Mouse (Mus musculus) hindbrain, embryonic 12.5 days (tissue): ENCODE results near the gene Gm27027. TPM values are rescaled to one million over a fixed set of nuclear protein-coding genes. Genes with fewer than 3 reads are reported as not detected.
A peak's percentile ranks its signal among the peaks of the same experiment; 100 is the strongest.

Experiments
- ATAC-seq: fragments of 200-750 bp; cut with Nextera tagmentation; 2 replicates; pipeline ENCODE4 v1.8.0; 2017; ENCODE audit warnings: moderate TSS enrichment; ENCODE audit not compliant: low FRiP score
- H3K27ac ChIP-seq: fragments of 300-500 bp; sonication (generic); 2 replicates; pipeline ENCODE4 v1.5.1; 2016; ENCODE audit warnings: mild to moderate bottlenecking
- H3K27me3 ChIP-seq: fragments of 300-500 bp; sonication (generic); 2 replicates; pipeline ENCODE4 v1.6.1; 2016; ENCODE audit warnings: mild to moderate bottlenecking
- H3K36me3 ChIP-seq: fragments of 300-500 bp; sonication (generic); 2 replicates; pipeline ENCODE4 v1.6.1; 2016; ENCODE audit warnings: mild to moderate bottlenecking
- H3K4me1 ChIP-seq: fragments of 300-500 bp; sonication (generic); 2 replicates; pipeline ENCODE4 v1.6.1; 2016
- H3K4me2 ChIP-seq: fragments of 300-500 bp; sonication (generic); replicated peaks from 2 replicates; pipeline ENCODE4 v1.6.1; 2016; ENCODE audit warnings: mild to moderate bottlenecking
- H3K4me3 ChIP-seq: fragments of 300-500 bp; sonication (generic); 2 replicates; pipeline ENCODE4 v1.5.1; 2016; ENCODE audit warnings: mild to moderate bottlenecking
- H3K9ac ChIP-seq: fragments of 300-500 bp; sonication (generic); 2 replicates; pipeline ENCODE4 v1.6.1; 2016; ENCODE audit warnings: mild to moderate bottlenecking, moderate library complexity
- H3K9me3 ChIP-seq: fragments of 300-500 bp; sonication (generic); replicated peaks from 2 replicates; pipeline ENCODE4 v1.6.1; 2016; ENCODE audit warnings: mild to moderate bottlenecking
- WGBS: fragments of 180-500 bp; shearing (Covaris S2); methylation state at CpG from one replicate; pipeline ENCODE4 v1.1.7; 2016; 5-methylcytosine and 5-hydroxymethylcytosine counted together
- polyA plus RNA-seq: library from polyadenylated mRNA; unstranded; fragments of >200 nt; fragmentation: Nextera tagmentation; extraction: Ambion mirVana; gene quantifications from 2 replicates; pipeline ENCODE4 v1.2.1, GENCODE M21; 2016

Gm27027 gene
- polyA plus RNA-seq, 1 experiment from 2014 or later = not detected

DNA sequence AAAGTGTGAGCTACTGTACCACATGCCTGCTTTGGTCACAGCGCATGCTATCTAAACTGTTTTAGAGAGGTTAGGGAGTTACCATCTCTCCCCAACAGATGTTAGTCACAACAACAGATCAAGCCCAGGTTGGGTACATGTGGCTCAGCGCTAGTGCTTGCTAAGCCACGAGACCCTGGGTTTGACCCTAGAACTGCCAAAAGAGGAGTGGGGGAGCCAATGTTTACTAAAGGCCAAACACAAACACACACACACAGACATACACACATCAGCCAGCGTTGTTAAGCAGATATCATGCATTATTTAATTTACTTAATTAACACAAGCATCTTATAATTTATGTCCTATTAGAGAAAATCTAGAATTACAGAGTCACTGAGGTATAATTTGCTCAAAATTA lies 5.8 kb upstream of the Gm27027 start:
- peaks cover 76% of the 10 kb centered on the region for H3K36me3 ChIP-seq
- no peak overlapping the region for H3K27ac ChIP-seq
- no peaks in the 10 kb centered on the region for H3K27me3 ChIP-seq
- no peak for ATAC-seq
- no peaks in the 10 kb centered on the region for H3K9me3 ChIP-seq
- H3K4me2 ChIP-seq = no peak overlapping the region
- H3K4me3 ChIP-seq = no peak overlapping the region
- 83% methylated on average over 4 of the region's 4 CpGs for WGBS
- no peaks in the 10 kb centered on the region for H3K4me1 ChIP-seq
- no peak overlapping the region for H3K9ac ChIP-seq

DNA sequence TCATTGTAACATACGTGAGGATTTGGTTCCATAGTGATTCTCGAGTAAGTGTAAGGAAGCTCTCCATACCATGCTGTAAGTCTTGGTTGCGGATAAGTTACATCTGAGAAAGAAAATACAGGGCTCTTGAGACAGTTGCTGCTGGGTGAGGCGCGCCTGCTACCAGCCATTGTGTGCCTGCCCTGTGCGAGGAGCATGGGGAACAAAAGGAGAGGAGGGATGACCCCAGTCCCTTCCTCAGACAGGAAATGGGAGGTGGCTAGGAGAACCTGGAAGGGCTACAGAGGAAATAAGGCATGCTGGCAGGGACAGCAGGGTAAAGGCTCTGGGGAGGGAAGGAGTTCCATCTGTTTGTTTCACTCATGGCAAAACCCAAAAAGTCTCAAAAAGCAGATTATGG lies 5.3 kb upstream of the Gm27027 start:
- H3K27ac ChIP-seq = no peak overlapping the region
- ATAC-seq = no peak
- no peak overlapping the region for H3K4me3 ChIP-seq
- H3K9me3 ChIP-seq = no peaks in the 10 kb centered on the region
- 91% methylated on average over 6 of the region's 6 CpGs for WGBS
- no peaks in the 10 kb centered on the region for H3K27me3 ChIP-seq
- H3K4me1 ChIP-seq = no peaks in the 10 kb centered on the region
- H3K4me2 ChIP-seq = no peak overlapping the region
- H3K36me3 ChIP-seq = peaks cover 76% of the 10 kb centered on the region
- no peak overlapping the region for H3K9ac ChIP-seq

DNA sequence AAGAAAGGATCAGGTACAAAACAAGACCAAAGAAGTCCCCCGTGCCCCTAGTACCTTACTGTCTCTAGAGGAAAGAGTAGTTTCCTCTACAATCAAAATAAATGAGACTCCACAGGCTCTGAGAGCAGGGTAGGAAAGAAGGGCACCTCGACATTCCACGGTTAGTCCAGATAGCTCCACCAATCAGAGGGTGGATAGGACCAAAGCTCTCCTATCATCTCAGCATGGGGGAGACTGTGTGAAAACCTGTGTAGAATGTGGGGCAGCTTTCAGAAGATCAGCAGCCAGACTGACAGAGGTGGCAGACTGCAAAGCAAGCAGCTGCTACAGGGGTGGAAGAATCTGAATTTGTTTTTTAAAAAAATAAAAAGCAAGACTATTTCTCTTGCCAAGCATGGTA lies 3.3 kb downstream of the Gm27027 start:
- Histone ChIP-seq H3K27ac (no peak overlapping the region), H3K4me1 (peaks cover 10% of the 10 kb centered on the region; the same call in 1 of the 2 replicates), H3K9ac (no peak overlapping the region), H3K9me3 (no peaks in the 10 kb centered on the region), H3K36me3 (peaks cover 93% of the 10 kb centered on the region), H3K4me3 (no peak overlapping the region), H3K27me3 (no peaks in the 10 kb centered on the region), H3K4me2 (no peak overlapping the region)
- 56% methylated on average over 3 of the region's 3 CpGs for WGBS
- no peak for ATAC-seq

DNA sequence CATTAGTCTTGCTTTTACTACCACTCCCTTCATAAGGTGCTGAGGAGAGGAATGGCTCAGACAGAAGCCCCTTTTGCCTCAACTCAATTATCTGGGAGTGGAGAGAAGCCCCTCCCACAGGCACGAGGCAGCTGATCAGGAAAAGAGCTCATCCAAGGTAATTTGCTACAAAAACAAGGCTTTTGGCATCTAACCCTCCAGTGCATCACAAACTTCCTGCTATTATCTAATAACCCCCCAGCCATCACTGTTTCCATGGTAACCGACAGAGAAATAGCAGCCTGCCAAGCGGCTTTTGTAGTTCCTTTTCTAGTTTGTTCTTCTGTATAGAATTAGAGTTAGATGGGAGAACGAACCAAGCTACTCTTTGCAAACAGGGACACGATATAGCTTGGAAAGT lies 3.9 kb downstream of the Gm27027 start:
- no peak overlapping the region for H3K27ac ChIP-seq
- no peaks in the 10 kb centered on the region for H3K9me3 ChIP-seq
- H3K4me2 ChIP-seq = no peak overlapping the region
- peaks cover 10% of the 10 kb centered on the region; the same call in 1 of the 2 replicates for H3K4me1 ChIP-seq
- no peak for ATAC-seq
- WGBS = 49% methylated on average over 5 of the region's 5 CpGs
- no peaks in the 10 kb centered on the region for H3K27me3 ChIP-seq
- H3K9ac ChIP-seq = no peak overlapping the region
- peaks cover 93% of the 10 kb centered on the region for H3K36me3 ChIP-seq
- no peak overlapping the region for H3K4me3 ChIP-seq

- Histone ChIP-seq H3K9ac (no peak overlapping the region), H3K4me2 (no peak overlapping the region), H3K4me3 (no peak overlapping the region), H3K4me1 (peaks cover 10% of the 10 kb centered on the region; the same call in 1 of the 2 replicates), H3K27ac (no peak overlapping the region), H3K27me3 (no peaks in the 10 kb centered on the region), H3K9me3 (no peaks in the 10 kb centered on the region), H3K36me3 (peaks cover 90% of the 10 kb centered on the region)
- no peak for ATAC-seq
- WGBS = 86% methylated on average over 3 of the region's 3 CpGs
Observed at GRCm38 (mm10) chr2:93991336-93991735, 4.8 kb downstream of the Gm27027 start.

DNA sequence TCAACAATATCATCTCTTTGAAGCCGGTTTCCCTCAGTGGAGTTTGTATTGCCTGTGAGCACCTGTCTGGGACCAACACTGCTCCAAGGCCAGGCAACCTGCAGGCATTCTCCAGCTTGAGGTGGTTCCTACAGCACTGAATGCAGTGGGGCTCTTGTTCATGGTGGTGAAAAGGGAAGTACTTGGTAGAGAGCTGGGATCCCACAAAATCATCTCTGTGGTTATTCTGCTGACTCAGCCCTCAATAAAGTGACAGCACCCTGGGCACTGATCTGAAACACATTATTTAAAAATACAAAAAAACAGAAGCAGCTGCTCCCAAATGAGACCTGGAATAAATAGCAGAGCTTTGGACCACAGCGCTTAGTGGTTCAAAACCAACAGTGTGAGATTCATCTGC lies 7.7 kb downstream of the Gm27027 start:
- 91% methylated on average over 2 of the region's 2 CpGs for WGBS
- H3K36me3 ChIP-seq = peaks cover 77% of the 10 kb centered on the region
- no peak for ATAC-seq

GRCm38 (mm10) chr2:93982457-93983235 lies 13.5 kb downstream of the Gm27027 start:
- peaks cover 62% of the 10 kb centered on the region for H3K36me3 ChIP-seq
- no peak for ATAC-seq

More for the DNA sequence above, 7.7 kb downstream of the Gm27027 start:
- Histone ChIP-seq H3K9ac (no peak overlapping the region), H3K4me2 (no peak overlapping the region), H3K27ac (no peak overlapping the region), H3K9me3 (no peaks in the 10 kb centered on the region), H3K4me3 (no peak overlapping the region), H3K4me1 (peaks cover 10% of the 10 kb centered on the region; the same call in 1 of the 2 replicates), H3K27me3 (no peaks in the 10 kb centered on the region)

DNA sequence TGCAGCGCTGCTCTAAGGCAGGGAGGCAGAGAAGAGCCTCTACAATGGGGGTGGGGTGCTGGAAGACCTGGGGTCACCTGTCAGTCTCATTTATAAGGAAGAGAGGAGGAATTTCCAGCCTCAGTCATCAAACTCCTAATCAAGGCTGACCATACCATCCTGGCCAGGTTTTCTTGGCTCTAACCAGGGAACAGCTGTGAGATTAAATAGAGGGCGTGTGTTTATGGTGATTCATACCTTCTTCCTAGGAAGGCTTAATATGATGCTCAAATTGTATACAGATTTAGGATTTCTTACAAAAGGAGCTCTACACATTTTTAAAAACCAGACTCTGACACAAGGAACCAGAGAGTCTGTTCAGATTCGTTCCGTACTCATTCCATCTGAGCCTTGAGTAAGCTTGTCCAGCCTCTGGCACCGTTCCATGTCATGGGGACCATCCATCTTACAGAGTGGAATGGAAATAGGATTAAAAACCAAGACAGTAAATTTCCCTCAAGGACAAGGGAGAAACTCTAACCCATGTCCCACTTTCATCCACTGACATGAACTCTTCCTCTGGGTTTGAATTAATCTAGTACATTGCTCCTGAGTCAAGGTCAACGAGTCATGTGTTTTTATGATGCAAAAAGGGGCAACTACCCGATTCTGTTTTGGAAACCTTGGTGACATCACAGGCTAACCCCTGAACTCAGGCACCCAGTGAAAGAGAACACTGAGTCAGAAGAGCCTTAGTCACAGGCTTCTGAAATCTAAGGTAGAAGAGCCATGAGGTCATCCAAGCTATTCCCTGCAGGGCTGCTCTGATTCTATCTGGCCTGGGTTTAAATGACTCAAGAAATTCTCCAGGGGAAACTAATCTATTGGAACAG lies 16.7 kb downstream of the Gm27027 start:
- WGBS = 92% methylated on average over 7 of the region's 7 CpGs
- no peak for ATAC-seq
- no peak overlapping the region for H3K4me3 ChIP-seq
- no peaks in the 10 kb centered on the region for H3K9me3 ChIP-seq
- H3K4me2 ChIP-seq = no peak overlapping the region
- peaks cover 24% of the 10 kb centered on the region for H3K4me1 ChIP-seq
- H3K9ac ChIP-seq = no peak overlapping the region
- 0 out of 2 replicates have a peak, but pooled peaks cover 1% of the 10 kb centered on the region for H3K27me3 ChIP-seq
- peaks cover 46% of the 10 kb centered on the region for H3K36me3 ChIP-seq
- H3K27ac ChIP-seq = no peak overlapping the region

More at GRCm38 (mm10) chr2:93982457-93983235, 13.5 kb downstream of the Gm27027 start:
- no peak overlapping the region for H3K4me3 ChIP-seq
- WGBS = 84% methylated on average over 4 of the region's 4 CpGs
- no peaks in the 10 kb centered on the region for H3K27me3 ChIP-seq
- no peak overlapping the region for H3K9ac ChIP-seq
- H3K4me2 ChIP-seq = no peak overlapping the region
- no peak overlapping the region for H3K27ac ChIP-seq
- H3K4me1 ChIP-seq = 0 out of 2 replicates have a peak, but pooled peaks cover under 1% of the 10 kb centered on the region
- no peaks in the 10 kb centered on the region for H3K9me3 ChIP-seq

GRCm38 (mm10) chr2:93976436-93977252 lies 19.5 kb downstream of the Gm27027 start:
- Histone ChIP-seq H3K4me2 (peak overlapping the region; percentile 84), H3K27me3 (peaks cover 11% of the 10 kb centered on the region; the same call in 1 of the 2 replicates), H3K9ac (peak overlapping the region; percentile 61), H3K4me3 (peak overlapping the region; percentile 41), H3K9me3 (no peaks in the 10 kb centered on the region), H3K36me3 (peaks cover 29% of the 10 kb centered on the region), H3K27ac (peak overlapping the region; percentile 64), H3K4me1 (peaks cover 24% of the 10 kb centered on the region)
- WGBS = 3% methylated on average over 36 of the region's 37 CpGs
- ATAC-seq = peak; percentile 76

- peak overlapping the region; percentile 41 for H3K4me3 ChIP-seq
- peaks cover 11% of the 10 kb centered on the region; the same call in 1 of the 2 replicates for H3K27me3 ChIP-seq
- peaks cover 20% of the 10 kb centered on the region for H3K36me3 ChIP-seq
- peak overlapping the region; percentile 64 for H3K27ac ChIP-seq
- no peaks in the 10 kb centered on the region for H3K9me3 ChIP-seq
- 14% methylated on average over 21 of the region's 21 CpGs for WGBS
- peak overlapping the region; percentile 84 for H3K4me2 ChIP-seq
- H3K9ac ChIP-seq = peak overlapping the region; percentile 61
- peak; percentile 38 for ATAC-seq
- peaks cover 24% of the 10 kb centered on the region for H3K4me1 ChIP-seq
Observed at GRCm38 (mm10) chr2:93975526-93976435, 20.4 kb downstream of the Gm27027 start.

DNA sequence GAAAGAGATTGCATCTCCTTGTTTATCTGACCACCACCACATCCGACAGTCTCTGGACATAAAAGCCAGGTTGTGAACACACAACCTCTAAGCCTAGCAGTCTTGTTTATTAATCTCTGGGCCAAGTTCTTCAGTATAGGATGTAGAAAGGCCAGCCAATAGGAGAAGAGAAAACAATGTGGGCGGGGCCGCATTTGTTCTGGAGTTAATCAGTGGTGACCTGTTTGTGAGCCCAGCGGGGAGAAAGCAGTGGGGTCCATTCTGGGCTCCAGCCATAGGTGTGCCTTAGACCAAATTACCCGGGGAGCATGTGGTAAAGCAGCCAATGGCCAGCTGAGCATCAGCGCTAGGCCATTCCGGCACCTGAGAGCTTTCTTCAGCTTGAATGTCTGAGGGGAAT lies 21.1 kb downstream of the Gm27027 start:
- Histone ChIP-seq H3K27me3 (peaks cover 11% of the 10 kb centered on the region; the same call in 1 of the 2 replicates), H3K4me3 (no peak overlapping the region), H3K9me3 (no peaks in the 10 kb centered on the region), H3K4me1 (peaks cover 24% of the 10 kb centered on the region), H3K36me3 (peaks cover 12% of the 10 kb centered on the region), H3K27ac (no peak overlapping the region), H3K9ac (no peak overlapping the region), H3K4me2 (no peak overlapping the region)
- WGBS = 41% methylated on average over 7 of the region's 7 CpGs
- no peak for ATAC-seq
